Mouse (Mus musculus) stomach, adult 2 months (tissue): Measurements from ENCODE around the gene Gm12394. TPM values are rescaled to one million over a fixed set of nuclear protein-coding genes. Genes with fewer than 3 reads are reported as not detected.

Experiments
- polyA plus RNA-seq: library from polyadenylated mRNA; depleted of rRNA; stranded (reverse); fragments of >200 nt; gene quantifications from 2 replicates; pipeline ENCODE4 v1.2.3, GENCODE M21; 2012; rRNA removed

The Gm12394 gene
- not detected in 2 replicates for polyA plus RNA-seq

DNA sequence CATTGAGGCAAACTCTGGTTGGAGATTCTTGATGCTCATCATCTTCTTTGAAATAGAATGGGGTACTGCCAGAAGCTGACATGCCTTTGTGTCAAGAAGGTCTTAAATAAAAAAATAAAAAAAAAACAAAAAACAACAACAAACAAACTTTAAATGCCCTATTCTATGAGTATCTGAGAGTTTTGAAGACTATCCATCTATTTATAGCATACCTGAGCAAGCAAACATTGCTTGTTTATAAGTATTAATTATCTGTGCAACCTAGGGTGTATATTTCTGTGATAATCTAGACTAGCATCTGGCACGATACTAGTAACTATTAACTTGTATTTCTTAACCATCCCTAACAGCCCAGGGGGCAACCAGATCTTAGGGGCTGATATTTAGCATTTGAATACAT, at the start of gene Gm12394:
Gm12394 (minus strand) TSS at position 101 of the 400 bp plus-strand sequence.

DNA sequence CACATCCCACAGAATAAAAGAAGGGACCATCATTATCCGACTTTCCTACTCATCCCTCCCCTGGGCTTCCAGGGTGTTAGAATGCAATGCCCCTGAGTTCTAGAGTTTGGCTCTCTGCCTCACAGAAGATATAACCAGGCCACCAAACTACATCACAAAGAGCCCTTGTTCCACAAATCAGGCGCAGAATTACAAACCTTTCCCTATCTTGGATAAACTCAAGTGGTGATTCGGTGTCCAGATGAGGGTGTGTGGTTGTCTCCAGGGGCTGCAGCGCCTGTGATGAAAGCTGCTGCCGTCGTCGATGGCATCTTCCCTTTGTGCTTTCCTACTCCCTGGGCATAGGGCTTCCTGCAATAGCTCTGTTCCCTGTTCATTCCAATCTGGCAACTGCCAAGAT, 17.6 kb upstream of the Gm12394 start, which contains the start of gene Fam205c:
Fam205c (minus strand) TSS at position 101 of the 400 bp plus-strand sequence.

DNA sequence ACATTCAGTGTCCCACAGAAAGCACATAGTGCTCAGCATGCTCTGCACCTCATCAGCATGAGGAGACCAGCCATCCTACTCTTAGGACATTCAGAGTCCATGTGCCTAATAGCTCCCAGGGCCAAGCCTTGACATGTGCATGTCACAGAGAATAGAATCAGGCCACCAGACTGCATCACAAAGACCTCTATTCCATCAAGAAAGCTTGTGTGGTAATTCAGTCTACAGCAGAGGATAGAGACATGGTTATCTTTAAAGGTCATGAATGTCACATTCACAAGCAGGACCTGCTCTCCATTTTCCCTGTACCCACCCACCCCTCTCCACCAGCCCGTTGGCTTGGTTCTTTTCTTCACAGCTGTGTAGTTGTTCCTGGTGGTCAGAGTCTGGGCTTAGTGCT, 2.8 kb downstream of the Gm12394 start, which contains the start of gene Fam205a1:
Fam205a1 (minus strand) TSS at position 101 of the 400 bp plus-strand sequence.

DNA sequence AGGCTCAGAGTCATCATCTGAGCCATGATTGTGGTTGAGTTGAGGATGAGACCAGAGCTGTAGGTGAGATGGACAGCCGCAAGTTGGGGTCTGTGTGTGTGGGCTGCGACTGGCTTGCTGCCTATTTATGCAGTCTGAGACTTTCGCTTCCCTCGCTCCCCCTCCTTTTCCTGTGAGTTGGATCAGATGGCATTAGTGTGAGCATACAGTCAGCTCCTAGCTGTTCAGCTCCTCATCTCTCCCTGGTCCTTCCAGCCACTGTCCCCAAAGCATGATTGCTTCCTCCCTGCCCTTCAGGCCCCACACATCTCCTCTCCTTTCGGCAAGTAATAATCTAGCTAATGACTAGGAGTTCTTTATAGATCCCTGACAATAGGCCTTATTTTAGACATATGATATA, 82.7 kb downstream of the Gm12394 start, which contains the start of gene Ccl21a:
Ccl21a (minus strand) TSS at position 101 of the 400 bp plus-strand sequence.

DNA sequence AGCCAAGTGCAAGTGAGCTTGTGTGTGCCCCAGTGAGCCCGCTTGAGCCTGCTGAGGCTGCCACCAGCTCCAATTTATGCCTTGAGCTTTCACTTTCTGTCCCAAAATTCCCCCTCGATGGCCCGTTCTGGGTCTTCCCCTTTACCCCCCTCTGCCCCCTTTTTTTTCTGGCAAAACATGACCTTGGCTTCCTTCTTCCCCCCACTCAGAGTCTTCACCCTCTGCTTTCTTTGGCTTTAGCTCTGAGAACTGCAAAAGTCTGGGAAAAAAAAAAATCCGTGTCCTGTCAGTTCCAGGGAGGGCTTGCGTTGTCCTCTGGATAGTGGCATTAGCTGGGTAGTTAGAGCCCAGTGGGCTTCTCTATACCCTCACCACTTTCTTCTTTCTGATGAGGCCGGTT, 100.1 kb downstream of the Gm12394 start, which contains the start of gene Ccl19:
Ccl19 (minus strand) TSS at position 101 of the 400 bp plus-strand sequence.

DNA sequence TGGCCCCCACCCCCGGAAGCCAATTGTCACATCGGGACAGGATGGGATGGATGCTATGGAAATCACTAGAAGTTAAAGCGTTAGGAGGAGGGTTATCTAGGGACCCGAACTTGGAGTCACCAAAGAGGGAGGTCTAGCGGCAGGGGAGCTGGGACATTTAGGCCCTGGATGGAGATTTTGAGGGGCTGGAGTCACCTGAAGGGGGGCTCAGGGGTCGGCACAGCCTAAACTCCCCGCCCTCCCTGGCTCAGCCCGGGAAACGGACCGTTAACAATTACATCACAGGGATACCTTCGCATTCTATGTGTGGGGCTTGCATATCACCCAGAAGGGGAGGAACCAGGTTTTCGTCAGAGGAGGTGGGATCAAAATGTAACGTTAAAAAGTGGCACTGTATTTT, 121.3 kb downstream of the Gm12394 start, which contains the start of gene 4930578G10Rik:
4930578G10Rik (plus strand) TSS at position 301 of the 400 bp plus-strand sequence.

Other genes starting within 250 kb of the Gm12394 start
- 1.3 TPM in 1 of 2 replicates, not detected in the other for gene Gm10591, start 244.6 kb downstream of the Gm12394 start, polyA plus RNA-seq
- gene Gm2564, start 227.1 kb downstream of the Gm12394 start, polyA plus RNA-seq: 0.63 TPM in 1 of 2 replicates, not detected in the other
- not detected in 2 replicates for gene Ccl27b, start 201.5 kb downstream of the Gm12394 start, polyA plus RNA-seq
- 0.09 and 0.14 TPM in 2 replicates for gene Il11ra2, start 194.9 kb downstream of the Gm12394 start, polyA plus RNA-seq
- not detected in 2 replicates for gene 4930578G10Rik, start 121.2 kb downstream of the Gm12394 start, polyA plus RNA-seq
- 0.86 and 1.9 TPM in 2 replicates for gene Ccl19, start 100.2 kb downstream of the Gm12394 start, polyA plus RNA-seq
- gene Ccl21a, start 82.8 kb downstream of the Gm12394 start, polyA plus RNA-seq: 14.0 and 19.6 TPM in 2 replicates
- not detected in 2 replicates for gene Fam205a1, start 2.9 kb downstream of the Gm12394 start, polyA plus RNA-seq
- gene Fam205c, start 17.5 kb upstream of the Gm12394 start, polyA plus RNA-seq: not detected in 2 replicates
- 1.5 and 2.4 TPM in 2 replicates for gene Phf24, start 59.9 kb upstream of the Gm12394 start, polyA plus RNA-seq
- gene Dnajb5, start 93.0 kb upstream of the Gm12394 start, polyA plus RNA-seq: 10.8 and 12.7 TPM in 2 replicates
- not detected in 2 replicates for gene 1700022I11Rik, start 112.8 kb upstream of the Gm12394 start, polyA plus RNA-seq
- 135 and 178 TPM in 2 replicates for gene Vcp, start 143.7 kb upstream of the Gm12394 start, polyA plus RNA-seq
- 5.1 and 5.2 TPM in 2 replicates for gene Fancg, start 153.7 kb upstream of the Gm12394 start, polyA plus RNA-seq
- 13.3 and 13.9 TPM in 2 replicates for gene Pigo, start 169.0 kb upstream of the Gm12394 start, polyA plus RNA-seq
- 49.2 and 49.5 TPM in 2 replicates for gene Stoml2, start 174.9 kb upstream of the Gm12394 start, polyA plus RNA-seq
- gene Fam214b, start 189.4 kb upstream of the Gm12394 start, polyA plus RNA-seq: 11.8 and 13.7 TPM in 2 replicates
- gene Unc13b, start 202.2 kb upstream of the Gm12394 start, polyA plus RNA-seq: 7.0 TPM in 2 replicates